34 mouse cellular contexts compared by ENCODE assay signal in genomic region chr13:98705501-98705900, GRCm38 (mm10). TPM values are rescaled to one million over a fixed set of nuclear protein-coding genes. Genes with fewer than 3 reads are reported as not detected.
"Had no signal": no experiment of that assay in that cellular context is flagged by ENCODE, and none has a peak within 500 bp of the region (broad histone marks: within the 10 kb centered on the region; RNA-seq: fewer than 3 reads in every experiment).

No protein-coding gene starts in this region.

- H3K4me2 ChIP-seq: heart, embryonic 11.5 days; heart, embryonic 12.5 days; heart, embryonic 13.5 days; heart, embryonic 15.5 days; hindbrain, embryonic 12.5 days; hindbrain, embryonic 13.5 days; hindbrain, embryonic 14.5 days; hindbrain, embryonic 15.5 days; intestine, embryonic 15.5 days; kidney, embryonic 15.5 days had no signal

- H3K9ac ChIP-seq: heart, embryonic 12.5 days; heart, embryonic 13.5 days; heart, embryonic 15.5 days; hindbrain, embryonic 12.5 days; hindbrain, embryonic 13.5 days; hindbrain, embryonic 14.5 days; hindbrain, embryonic 15.5 days; intestine, embryonic 15.5 days; kidney, embryonic 15.5 days had no signal

- H3K27me3 ChIP-seq: heart, embryonic 13.5 days; heart, embryonic 15.5 days; hindbrain, embryonic 12.5 days; hindbrain, embryonic 13.5 days; hindbrain, embryonic 15.5 days; intestine, embryonic 15.5 days; kidney, embryonic 15.5 days had no signal

- H3K27ac ChIP-seq: heart, embryonic 13.5 days; heart, embryonic 15.5 days; hindbrain, embryonic 10.5 days; hindbrain, embryonic 12.5 days; hindbrain, embryonic 13.5 days; hindbrain, embryonic 14.5 days; hindbrain, embryonic 15.5 days; hindbrain, postnatal 0 days; intestine, embryonic 15.5 days; kidney, embryonic 15.5 days; kidney, postnatal 0 days; layer of hippocampus, adult 2 months; left cerebral cortex, adult 2 months had no signal

- DNase-seq: heart, postnatal 10 days; heart, postnatal 14 days; heart, postnatal 36 days; kidney, adult 11 months; kidney, adult 18-20 months; kidney, adult 2 months; kidney, adult 8-10 months; kidney, adult 9 months; kidney, postnatal 10 days; kidney, postnatal 14 days; kidney, postnatal 36 days; kidney, postnatal 4 days; layer of hippocampus, adult 9-11 months; layer of hippocampus, postnatal 36 days had no signal

- H3K4me1 ChIP-seq: hindbrain, embryonic 10.5 days; hindbrain, embryonic 13.5 days; hindbrain, embryonic 15.5 days had no signal

- H3K4me3 ChIP-seq: heart, embryonic 12.5 days; heart, embryonic 13.5 days; heart, embryonic 15.5 days; hindbrain, embryonic 10.5 days; hindbrain, embryonic 12.5 days; hindbrain, embryonic 13.5 days; hindbrain, embryonic 15.5 days; intestine, embryonic 15.5 days; kidney, embryonic 15.5 days; layer of hippocampus, adult 2 months; left cerebral cortex, adult 2 months had no signal

- H3K36me3 ChIP-seq: heart, embryonic 12.5 days; heart, embryonic 13.5 days; heart, embryonic 15.5 days; hindbrain, embryonic 10.5 days; hindbrain, embryonic 12.5 days; hindbrain, embryonic 13.5 days; hindbrain, embryonic 15.5 days; intestine, embryonic 15.5 days; kidney, embryonic 15.5 days had no signal

- ATAC-seq: hindbrain, embryonic 16.5 days; hindbrain, postnatal 0 days; inflammation-experienced regulatory T-cells, adult 6 months; intestine, embryonic 15.5 days; intestine, postnatal 0 days had no signal

- H3K9me3 ChIP-seq: heart, embryonic 13.5 days; heart, embryonic 15.5 days; hindbrain, embryonic 10.5 days; hindbrain, embryonic 12.5 days; hindbrain, embryonic 13.5 days; hindbrain, embryonic 15.5 days; intestine, embryonic 15.5 days; kidney, embryonic 15.5 days had no signal

RNA-seq across cellular contexts. Expression of gene Tmem171, which starts 10.9 kb away (rescaled TPM):
- total RNA-seq: hindbrain, postnatal 0 days; layer of hippocampus, postnatal 10 days had no signal
- polyA plus RNA-seq: hindbrain, embryonic 10.5 days; hindbrain, embryonic 11.5 days; hindbrain, embryonic 13.5 days; hindbrain, embryonic 14.5 days; hindbrain, embryonic 15.5 days; hindbrain, postnatal 0 days had no signal
